In the genomic region with DNA sequence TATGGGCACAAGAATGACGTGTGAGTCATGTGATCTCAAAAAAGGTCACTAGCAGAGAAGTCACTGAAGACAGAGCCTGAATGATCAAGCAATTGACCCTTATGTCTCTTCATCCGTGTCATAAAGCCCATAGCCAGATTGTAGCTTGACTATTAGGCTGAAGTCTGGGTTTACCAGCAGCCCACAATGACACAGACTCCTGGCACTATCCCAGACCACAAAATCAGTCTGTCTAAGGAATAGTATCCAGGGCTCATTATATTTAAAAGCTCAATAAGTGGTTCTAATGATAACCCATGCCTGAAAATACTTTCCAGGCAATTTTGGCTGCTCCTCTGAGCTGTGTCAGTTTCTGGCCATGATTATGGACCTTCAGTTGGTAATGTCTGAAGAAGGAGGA, we compare ENCODE assay signal across 20 mouse cellular contexts. TPM values are rescaled to one million over a fixed set of nuclear protein-coding genes. Genes with fewer than 3 reads are reported as not detected.
DNase-seq lines count a peak whose midpoint lies in the region; ATAC-seq and TF ChIP-seq lines count a peak whose summit lies in the region.
"Had no signal": no experiment of that assay in that cellular context is flagged by ENCODE, and none has a peak within 500 bp of the region (broad histone marks: within the 10 kb centered on the region; RNA-seq: fewer than 3 reads in every experiment).

No protein-coding gene starts in this region.

- H3K27ac ChIP-seq in embryonic facial prominence, embryonic 14.5 days (replicated peaks; ENCODE audit: low read depth, low read length): no peak overlapping the region
- no peak overlapping the region for H3K27ac ChIP-seq in embryonic facial prominence, embryonic 10.5 days (replicated peaks)
- H3K27ac ChIP-seq in kidney, embryonic 14.5 days (ENCODE audit: low read depth, low read length): no peak overlapping the region
- H3K27ac ChIP-seq: embryonic facial prominence, embryonic 13.5 days; forebrain, embryonic 12.5 days had no signal

- no peak for TF ChIP-seq CTCF in Patski (IDR thresholded peaks at IDR 0.05)

- DNase-seq in embryonic facial prominence, embryonic 14.5 days (ENCODE audit: low spot score): peak; percentile 6
- DNase-seq in embryonic facial prominence, embryonic 10.5 days (ENCODE audit: low spot score): no peak
- DNase-seq in kidney, adult 9 months: peak; percentile 11
- peak; percentile 64 for DNase-seq in Muller cell, postnatal 12 days (ENCODE audit: inconsistent ontology term)
- DNase-seq in Patski (ENCODE audit: low read depth, low spot score): peak; percentile 88
- DNase-seq in cerebellum, adult 9-10 months: no peak
- DNase-seq in spleen, adult 18-20 months: no peak
- DNase-seq: adrenal gland, adult 2 months; adrenal gland, postnatal 10 days; adrenal gland, postnatal 25 days; cerebellum, adult 11 months; cerebellum, adult 18-20 months; cerebellum, adult 8-10 months; cerebellum, postnatal 10 days; cerebellum, postnatal 25 days had no signal

- H3K4me1 ChIP-seq in embryonic facial prominence, embryonic 14.5 days (ENCODE audit: control insufficient read depth, insufficient read depth, low read length): no peaks in the 10 kb centered on the region
- no peaks in the 10 kb centered on the region for H3K4me1 ChIP-seq in embryonic facial prominence, embryonic 10.5 days
- H3K4me1 ChIP-seq in kidney, embryonic 14.5 days (ENCODE audit: control insufficient read depth, insufficient read depth, low read length): no peaks in the 10 kb centered on the region
- H3K4me1 ChIP-seq: embryonic facial prominence, embryonic 13.5 days; forebrain, embryonic 12.5 days had no signal

- no peaks in the 10 kb centered on the region for H3K9me3 ChIP-seq in embryonic facial prominence, embryonic 14.5 days (ENCODE audit: control insufficient read depth, low read length)
- H3K9me3 ChIP-seq in embryonic facial prominence, embryonic 10.5 days: no peaks in the 10 kb centered on the region
- H3K9me3 ChIP-seq in kidney, embryonic 14.5 days (ENCODE audit: control insufficient read depth, low read length): peaks cover 3% of the 10 kb centered on the region; the same call in 1 of the 2 replicates
- H3K9me3 ChIP-seq: embryonic facial prominence, embryonic 13.5 days; forebrain, embryonic 12.5 days had no signal

- no peak for ATAC-seq in embryonic facial prominence, embryonic 14.5 days (ENCODE audit: low read depth)
- no peak for ATAC-seq in kidney, embryonic 14.5 days (ENCODE audit: low FRiP score, low TSS enrichment)
- peak; percentile 74 for ATAC-seq in Patski
- ATAC-seq: forebrain, embryonic 14.5 days; forebrain, embryonic 16.5 days had no signal

- no peak overlapping the region for H3K4me2 ChIP-seq in embryonic facial prominence, embryonic 14.5 days (ENCODE audit: low read depth, low read length)
- no peak overlapping the region for H3K4me2 ChIP-seq in kidney, embryonic 14.5 days (replicated peaks; ENCODE audit: low read depth, low read length)
- H3K4me2 ChIP-seq: embryonic facial prominence, embryonic 13.5 days; forebrain, embryonic 12.5 days had no signal

- CTCF ChIA-PET in Patski (lab: Charles Lee): interaction anchor here (0.8 to 2.3 kb wide), 5 partner anchors 10 to 204 kb away, joined by 3 to 5 read pairs (median 4); no protein-coding TSS in a partner anchor

- H3K36me3 ChIP-seq in embryonic facial prominence, embryonic 14.5 days (ENCODE audit: control insufficient read depth, insufficient read depth, low read length): no peaks in the 10 kb centered on the region
- H3K36me3 ChIP-seq in embryonic facial prominence, embryonic 10.5 days (replicated peaks): no peaks in the 10 kb centered on the region
- H3K36me3 ChIP-seq in kidney, embryonic 14.5 days (ENCODE audit: control insufficient read depth, insufficient read depth, low read length): no peaks in the 10 kb centered on the region
- H3K36me3 ChIP-seq: embryonic facial prominence, embryonic 13.5 days; forebrain, embryonic 12.5 days had no signal

- in situ Hi-C loops in Patski (cut with MboI; ENCODE audit: low pct_unique_long_range_greater_than_20kb): no loop called here

- POLR2A ChIA-PET in Patski (lab: Charles Lee): interaction anchor here (1.0 to 1.3 kb wide), 3 partner anchors 11 to 116 kb away, joined by 3 to 5 read pairs (median 4); partner anchors contain the start of gene Nanos1

- no peaks in the 10 kb centered on the region for H3K27me3 ChIP-seq in embryonic facial prominence, embryonic 14.5 days (replicated peaks; ENCODE audit: control insufficient read depth, insufficient read depth, low read length)
- no peaks in the 10 kb centered on the region for H3K27me3 ChIP-seq in embryonic facial prominence, embryonic 10.5 days (replicated peaks; ENCODE audit: low read depth, poor library complexity, severe bottlenecking)
- no peaks in the 10 kb centered on the region for H3K27me3 ChIP-seq in kidney, embryonic 14.5 days (ENCODE audit: control insufficient read depth, insufficient read depth, low read length)
- H3K27me3 ChIP-seq in Patski: no peaks in the 10 kb centered on the region
- H3K27me3 ChIP-seq: embryonic facial prominence, embryonic 13.5 days; forebrain, embryonic 12.5 days had no signal

- no peak overlapping the region for H3K4me3 ChIP-seq in embryonic facial prominence, embryonic 14.5 days (ENCODE audit: low read depth, low read length)
- H3K4me3 ChIP-seq in embryonic facial prominence, embryonic 10.5 days: no peak overlapping the region
- no peak overlapping the region for H3K4me3 ChIP-seq in kidney, embryonic 14.5 days (ENCODE audit: low read length)
- H3K4me3 ChIP-seq: embryonic facial prominence, embryonic 13.5 days; forebrain, embryonic 12.5 days had no signal

- WGBS in embryonic facial prominence, embryonic 14.5 days: 61% methylated on average over 2 of the region's 2 CpGs
- 76% methylated on average over 2 of the region's 2 CpGs for WGBS in embryonic facial prominence, embryonic 10.5 days
- WGBS in kidney, embryonic 14.5 days: 74% methylated on average over 2 of the region's 2 CpGs

- H3K9ac ChIP-seq in embryonic facial prominence, embryonic 14.5 days (ENCODE audit: low read depth, low read length): no peak overlapping the region
- H3K9ac ChIP-seq in kidney, embryonic 14.5 days (ENCODE audit: low read depth, low read length): no peak overlapping the region
- H3K9ac ChIP-seq: embryonic facial prominence, embryonic 13.5 days; forebrain, embryonic 12.5 days had no signal

RNA-seq across cellular contexts. Expression of gene Cacul1, which starts 59.2 kb away (rescaled TPM):
- 23.6 and 24.0 TPM in 2 replicates for polyA plus RNA-seq in embryonic facial prominence, embryonic 14.5 days (2014; fragmentation: Nextera tagmentation; extraction: Ambion mirVana)
- 29.4 and 30.3 TPM in 2 replicates for polyA plus RNA-seq in embryonic facial prominence, embryonic 10.5 days (2016; fragmentation: Nextera tagmentation; extraction: Ambion mirVana)
- 16.6 and 32.7 TPM in 2 replicates for polyA plus RNA-seq in kidney, embryonic 14.5 days (2014; fragmentation: Nextera tagmentation; extraction: Ambion mirVana)
- 84.2 TPM for polyA plus RNA-seq in Patski (2021)

Comparison
In these comparisons a context has a peak if more than half of its experiments do, and no peak if none do; other contexts are left out.
1. DNase-seq: peak in embryonic facial prominence, embryonic 14.5 days (single experiment), kidney, adult 9 months (single experiment), Muller cell, postnatal 12 days (single experiment) and Patski (single experiment); none in embryonic facial prominence, embryonic 10.5 days (single experiment), cerebellum, adult 9-10 months (single experiment) and spleen, adult 18-20 months (0 of 2).